Mouse (Mus musculus) liver, adult 2 months (tissue): ENCODE measurements at regions not wholly inside any gene's neighbourhood (a gene's known extent, or its start where the extent isn't known, plus 50 kb on each side); places are given as distances from the start of the nearest gene placed in this dataset.

Experiments
- DNase-seq: peaks from one replicate; pipeline ENCODE4 v3.0.0-alpha.2; 2011; ENCODE audit warnings: low read depth, low spot score; ENCODE audit errors: extremely low read depth
- H3K27ac ChIP-seq: fragments of 200-500 bp; replicated peaks from 2 replicates; pipeline ENCODE4 v1.5.1; 2012; ENCODE audit warnings: low read depth, mild to moderate bottlenecking, control low read depth, inconsistent platforms, low read length; ENCODE audit not compliant: insufficient read depth
- H3K27me3 ChIP-seq: fragments of 200-500 bp; 2 replicates; pipeline ENCODE4 v1.6.1; 2012; ENCODE audit warnings: mild to moderate bottlenecking, moderate library complexity, low read length, inconsistent platforms; ENCODE audit not compliant: control insufficient read depth, insufficient read depth
- H3K36me3 ChIP-seq: fragments of 200-500 bp; 2 replicates; pipeline ENCODE4 v1.6.1; 2012; ENCODE audit warnings: low read length, inconsistent platforms; ENCODE audit not compliant: control insufficient read depth, insufficient read depth
- H3K4me1 ChIP-seq: fragments of 200-500 bp; 2 replicates; pipeline ENCODE4 v1.6.1; 2011; ENCODE audit warnings: low read length; ENCODE audit not compliant: control insufficient read depth, insufficient read depth
- H3K4me3 ChIP-seq: fragments of 200-500 bp; 2 replicates; pipeline ENCODE4 v1.5.1; 2011; ENCODE audit warnings: low read depth, mild to moderate bottlenecking, control low read depth, low read length, moderate library complexity; ENCODE audit not compliant: insufficient read depth
- H3K79me2 ChIP-seq: fragments of 200-500 bp; 2 replicates; pipeline ENCODE4 v1.6.1; 2012; ENCODE audit warnings: inconsistent platforms, mild to moderate bottlenecking, low read length, moderate library complexity; ENCODE audit not compliant: control insufficient read depth, insufficient read depth
- H3K9ac ChIP-seq: fragments of 200-500 bp; 2 replicates; pipeline ENCODE4 v1.6.1; 2012; ENCODE audit warnings: low read depth, mild to moderate bottlenecking, control low read depth, inconsistent platforms, low read length
- CTCF ChIP-seq: fragments of 200-500 bp; IDR thresholded peaks from 2 replicates; pipeline ENCODE4 v1.5.1; 2011; ENCODE audit warnings: low read depth, low read length, control low read depth
- POLR2A ChIP-seq: fragments of 200-500 bp; IDR thresholded peaks from 2 replicates; pipeline ENCODE4 v1.6.1; 2011; ENCODE audit warnings: low read length, control low read depth; ENCODE audit not compliant: insufficient read depth; ENCODE audit errors: extremely low read depth
- WGBS: fragments of 180-500 bp; shearing (Covaris S2); methylation state at CpG from one replicate; pipeline ENCODE4 v1.1.7; 2018; 5-methylcytosine and 5-hydroxymethylcytosine counted together

- TF ChIP-seq CTCF (no peak), POLR2A (no peak)
- no peaks in the 10 kb centered on the region for H3K27me3 ChIP-seq
- no peaks in the 10 kb centered on the region for H3K79me2 ChIP-seq
- H3K36me3 ChIP-seq = no peaks in the 10 kb centered on the region
- no peak overlapping the region for H3K9ac ChIP-seq
- peaks cover 8% of the 10 kb centered on the region for H3K4me1 ChIP-seq
- H3K27ac ChIP-seq = no peak overlapping the region
- WGBS = 22% methylated on average over 5 of the region's 5 CpGs
- no peak overlapping the region for H3K4me3 ChIP-seq
- DNase-seq = peak; percentile 97
Observed at GRCm38 (mm10) chr14:76882711-76883171, 153.8 kb upstream of the Ccdc122 start.

GRCm38 (mm10) chr14:76880851-76881250 lies 155.7 kb upstream of the Ccdc122 start:
- H3K4me1 ChIP-seq = peaks cover 23% of the 10 kb centered on the region
- WGBS = 91% methylated on average over 3 of the region's 3 CpGs

GRCm38 (mm10) chr14:76877306-76877705 lies 159.3 kb upstream of the Ccdc122 start:
- peak; percentile 96 for DNase-seq
- TF ChIP-seq POLR2A (no peak), CTCF (no peak)
- Histone ChIP-seq H3K4me1 (peaks cover 32% of the 10 kb centered on the region), H3K4me3 (no peak overlapping the region), H3K79me2 (no peaks in the 10 kb centered on the region), H3K27ac (peak overlapping the region; percentile 62), H3K9ac (no peak overlapping the region), H3K27me3 (no peaks in the 10 kb centered on the region), H3K36me3 (no peaks in the 10 kb centered on the region)
- WGBS = 8% methylated on average over 5 of the region's 5 CpGs

More at GRCm38 (mm10) chr14:76880851-76881250, 155.7 kb upstream of the Ccdc122 start:
- Histone ChIP-seq H3K36me3 (no peaks in the 10 kb centered on the region), H3K4me3 (no peak overlapping the region), H3K27me3 (no peaks in the 10 kb centered on the region), H3K79me2 (no peaks in the 10 kb centered on the region), H3K9ac (no peak overlapping the region), H3K27ac (no peak overlapping the region)
- DNase-seq = no peak
- TF ChIP-seq CTCF (no peak), POLR2A (no peak)

- WGBS = 42% methylated on average over 7 of the region's 7 CpGs
- peaks cover 31% of the 10 kb centered on the region for H3K4me1 ChIP-seq
- no peak overlapping the region; the same call in 1 of the 2 replicates for H3K9ac ChIP-seq
- no peak overlapping the region for H3K4me3 ChIP-seq
- no peaks in the 10 kb centered on the region for H3K27me3 ChIP-seq
- TF ChIP-seq CTCF = 0 out of 2 replicates have a peak, but pooled peaks have one; percentile 19
- no peak for TF ChIP-seq POLR2A
- H3K27ac ChIP-seq = peak overlapping the region; percentile 60; the same call in 1 of the 2 replicates
- no peak for DNase-seq
- no peaks in the 10 kb centered on the region for H3K36me3 ChIP-seq
- H3K79me2 ChIP-seq = no peaks in the 10 kb centered on the region
Observed at GRCm38 (mm10) chr14:76876015-76876414, 160.6 kb upstream of the Ccdc122 start.

GRCm38 (mm10) chr14:76875266-76875900 lies 161.2 kb upstream of the Ccdc122 start:
- H3K27me3 ChIP-seq = no peaks in the 10 kb centered on the region
- no peaks in the 10 kb centered on the region for H3K79me2 ChIP-seq
- H3K4me1 ChIP-seq = peaks cover 31% of the 10 kb centered on the region
- H3K36me3 ChIP-seq = no peaks in the 10 kb centered on the region
- H3K9ac ChIP-seq = no peak overlapping the region; the same call in 1 of the 2 replicates
- no peak overlapping the region for H3K4me3 ChIP-seq
- H3K27ac ChIP-seq = peak overlapping the region; percentile 79
- TF ChIP-seq CTCF = no peak
- TF ChIP-seq POLR2A = no peak
- WGBS = 18% methylated on average over 8 of the region's 8 CpGs
- peak; percentile 95 for DNase-seq

GRCm38 (mm10) chr14:76874542-76875265 lies 161.9 kb upstream of the Ccdc122 start:
- Histone ChIP-seq H3K27me3 (no peaks in the 10 kb centered on the region), H3K4me3 (no peak overlapping the region), H3K9ac (peak overlapping the region; percentile 42; the same call in 1 of the 2 replicates), H3K27ac (peak overlapping the region; percentile 79), H3K79me2 (no peaks in the 10 kb centered on the region), H3K4me1 (peaks cover 29% of the 10 kb centered on the region), H3K36me3 (no peaks in the 10 kb centered on the region)
- no peak for TF ChIP-seq CTCF
- TF ChIP-seq POLR2A = no peak
- WGBS = 38% methylated on average over 8 of the region's 8 CpGs
- DNase-seq = peak; percentile 81
